Mouse (Mus musculus) CH12.LX (cell line): ENCODE data around the gene Fam71e2. TPM values are rescaled to one million over a fixed set of nuclear protein-coding genes. Genes with fewer than 3 reads are reported as not detected.

Experiments
- DNase-seq: peaks from one replicate; pipeline ENCODE4 v3.0.0-alpha.2; 2013; ENCODE audit errors: extremely low read depth
- H3K27ac ChIP-seq: 2 replicates; pipeline ENCODE4 v1.5.1; 2012; ENCODE audit warnings: low read depth, mild to moderate bottlenecking, control low read depth, moderate library complexity; ENCODE audit not compliant: insufficient read depth
- H3K27me3 ChIP-seq: replicated peaks from 2 replicates; pipeline ENCODE3; 2012; ENCODE audit warnings: inconsistent platforms
- H3K36me3 ChIP-seq, 2 experiments: replicated peaks in 1 of 2; 2 replicates each; pipeline versions ENCODE3 to v1.6.1; 2012; ENCODE audit warnings: inconsistent platforms in 1 of 2, low read length in 1 of 2, mild to moderate bottlenecking in 1 of 2, mixed read lengths in 1 of 2, moderate library complexity in 1 of 2; ENCODE audit not compliant: control insufficient read depth in 1 of 2, insufficient read depth in 1 of 2
- H3K4me1 ChIP-seq, 2 experiments: 2 replicates each; pipeline ENCODE4 v1.6.1; 2012; ENCODE audit warnings: inconsistent platforms in 1 of 2, moderate library complexity in 1 of 2; ENCODE audit not compliant: insufficient read depth in 2 of 2, control insufficient read depth in 1 of 2
- H3K4me2 ChIP-seq: 2 replicates; pipeline ENCODE4 v1.6.1; 2012; ENCODE audit warnings: low read depth, mild to moderate bottlenecking, control low read depth; ENCODE audit not compliant: poor library complexity, insufficient read depth, severe bottlenecking
- H3K4me3 ChIP-seq, 3 experiments: fragments of 150-350 bp in 1 of 3; sonication (generic) in 1 of 3; replicated peaks in 1 of 3; 2 replicates each; pipeline versions ENCODE3 to v1.5.1; 2011 to 2012; ENCODE audit warnings: low read depth in 2 of 3, low read length in 2 of 3, mild to moderate bottlenecking in 2 of 3, moderate library complexity in 2 of 3, control low read depth in 1 of 3, improper control_type of control experiment in 1 of 3, inconsistent platforms in 1 of 3, mixed read lengths in 1 of 3; ENCODE audit not compliant: poor library complexity in 1 of 3
- H3K79me2 ChIP-seq: replicated peaks from 2 replicates; pipeline ENCODE4 v1.6.1; 2012; ENCODE audit warnings: mild to moderate bottlenecking, moderate library complexity; ENCODE audit not compliant: control insufficient read depth, poor library complexity, insufficient read depth, severe bottlenecking; ENCODE audit errors: extremely low read depth
- H3K9ac ChIP-seq: 2 replicates; pipeline ENCODE4 v1.6.1; 2012; ENCODE audit warnings: low read depth, mild to moderate bottlenecking, control low read depth, moderate library complexity; ENCODE audit not compliant: insufficient read depth
- H3K9me3 ChIP-seq: replicated peaks from 2 replicates; pipeline ENCODE3; 2012; ENCODE audit warnings: low read length, inconsistent platforms, mixed read lengths
- CHD1 ChIP-seq: IDR thresholded peaks from 2 replicates; pipeline ENCODE4 v1.6.1; 2012; ENCODE audit warnings: low read depth, low read length, improper control_type of control experiment, inconsistent platforms
- CHD2 ChIP-seq: IDR thresholded peaks from 2 replicates; pipeline ENCODE4 v1.6.1; 2011; ENCODE audit warnings: low read length, improper control_type of control experiment
- E2F4 ChIP-seq: IDR thresholded peaks from 2 replicates; pipeline ENCODE4 v1.6.1; 2011; ENCODE audit warnings: low read depth, low read length, improper control_type of control experiment; ENCODE audit not compliant: insufficient replicate concordance
- ELF1 ChIP-seq: IDR thresholded peaks from 2 replicates; pipeline ENCODE4 v1.6.1; 2014; ENCODE audit warnings: low read depth, mild to moderate bottlenecking, inconsistent platforms, low read length, improper control_type of control experiment
- ETS1 ChIP-seq: conservative IDR thresholded peaks from 2 replicates; pipeline ENCODE4 v1.6.1; 2012; ENCODE audit warnings: low read depth, mild to moderate bottlenecking, inconsistent platforms, low read length, improper control_type of control experiment, moderate library complexity
- GABPA ChIP-seq: IDR thresholded peaks from 2 replicates; pipeline ENCODE4 v1.6.1; 2012; ENCODE audit warnings: low read depth, low read length, improper control_type of control experiment, inconsistent platforms; ENCODE audit not compliant: insufficient replicate concordance
- HCFC1 ChIP-seq: IDR thresholded peaks from 2 replicates; pipeline ENCODE4 v1.6.1; 2012; ENCODE audit warnings: low read depth, mild to moderate bottlenecking, inconsistent platforms, low read length, improper control_type of control experiment
- JUND ChIP-seq: conservative IDR thresholded peaks from 2 replicates; pipeline ENCODE4 v1.6.1; 2011; ENCODE audit warnings: low read depth, low read length, improper control_type of control experiment
- MAFK ChIP-seq: IDR thresholded peaks from 2 replicates; pipeline ENCODE4 v1.6.1; 2011; ENCODE audit warnings: low read length, improper control_type of control experiment; ENCODE audit not compliant: insufficient replicate concordance
- MAX ChIP-seq: IDR thresholded peaks from 2 replicates; pipeline ENCODE4 v1.6.1; 2011; ENCODE audit warnings: low read length, improper control_type of control experiment
- MEF2A ChIP-seq: IDR thresholded peaks from 2 replicates; pipeline ENCODE4 v1.6.1; 2014; ENCODE audit warnings: low read depth, mild to moderate bottlenecking, inconsistent platforms, low read length, improper control_type of control experiment, borderline replicate concordance
- NELFE ChIP-seq: IDR thresholded peaks from 2 replicates; pipeline ENCODE4 v1.6.1; 2011; ENCODE audit warnings: low read depth, low read length, improper control_type of control experiment
- RAD21 ChIP-seq: IDR thresholded peaks from 2 replicates; pipeline ENCODE4 v1.6.1; 2011; ENCODE audit warnings: low read depth, mild to moderate bottlenecking, low read length, improper control_type of control experiment, moderate library complexity
- RCOR1 ChIP-seq: conservative IDR thresholded peaks from 2 replicates; pipeline ENCODE4 v1.6.1; 2012; ENCODE audit warnings: low read depth, mild to moderate bottlenecking, inconsistent platforms, low read length, improper control_type of control experiment
- SMC3 ChIP-seq: IDR thresholded peaks from 2 replicates; pipeline ENCODE4 v1.6.1; 2011; ENCODE audit warnings: low read depth, low read length, improper control_type of control experiment
- TBP ChIP-seq: conservative IDR thresholded peaks from 2 replicates; pipeline ENCODE4 v1.6.1; 2011; ENCODE audit warnings: low read depth, low read length, improper control_type of control experiment
- TCF12 ChIP-seq: IDR thresholded peaks from 2 replicates; pipeline ENCODE4 v1.6.1; 2014; ENCODE audit warnings: low read depth, mild to moderate bottlenecking, inconsistent platforms, low read length, improper control_type of control experiment
- USF1 ChIP-seq: IDR thresholded peaks from 2 replicates; pipeline ENCODE4 v1.6.1; 2014; ENCODE audit warnings: low read depth, mild to moderate bottlenecking, inconsistent platforms, low read length, improper control_type of control experiment
- USF2 ChIP-seq: conservative IDR thresholded peaks from 2 replicates; pipeline ENCODE4 v1.6.1; 2011; ENCODE audit warnings: low read depth, low read length, improper control_type of control experiment
- ZC3H11A ChIP-seq: IDR thresholded peaks from 2 replicates; pipeline ENCODE4 v1.6.1; 2012; ENCODE audit warnings: low read depth, mild to moderate bottlenecking, inconsistent platforms, low read length, improper control_type of control experiment
- ZNF384 ChIP-seq: IDR thresholded peaks from 2 replicates; pipeline ENCODE4 v1.6.1; 2012; ENCODE audit warnings: low read depth, low read length, improper control_type of control experiment, inconsistent platforms
- dilution Hi-C: fragments of 300-500 bp; cut with MboI; formaldehyde crosslinking; loops from 2 replicates; pipeline ENCODE4 v1.14.3; 2020; ENCODE audit warnings: low sequenced_read_pairs; ENCODE audit not compliant: extremely low pct_unique_long_range_greater_than_20kb, extremely low pct_ligation_motif_present
- in situ Hi-C: fragments of 300-500 bp; cut with MboI; formaldehyde crosslinking; loops from 3 replicates; pipeline ENCODE4 v1.14.3; 2019; ENCODE audit warnings: low sequenced_read_pairs, low pct_ligation_motif_present, low pct_unique_long_range_greater_than_20kb, mixed read lengths
- polyA plus RNA-seq: library from polyadenylated mRNA; unstranded; fragments of >175 nt; gene quantifications from 2 replicates; pipeline ENCODE4 v1.2.1, GENCODE M21; 2012; ENCODE audit warnings: low read depth; ENCODE audit not compliant: insufficient read length
- total RNA-seq, 2 experiments: library from RNA; depleted of rRNA; stranded (reverse); fragments of 300-350 nt in 1 of 2; fragments of >200 nt in 1 of 2; gene quantifications; 2 replicates each; pipeline ENCODE4 v1.2.3; 2012 to 2014

Gene Fam71e2
- total and polyA plus RNA-seq, 3 experiments = not detected

GRCm38 (mm10) chr7:4725169-4725568 is 45.9 kb downstream of the Fam71e2 start, which contains the start of gene Tmem150b:
Gene Tmem150b (minus strand): TSS chr7:4725249.
- Histone ChIP-seq H3K9ac (no peak within 1 kb of the TSS), H3K4me3 (no peak within 1 kb of the TSS), H3K9me3 (no peaks in the 10 kb centered on the region), H3K27me3 (no peaks in the 10 kb centered on the region), H3K27ac (no peak within 1 kb of the TSS), H3K4me2 (no peak within 1 kb of the TSS), H3K36me3 (no peaks in the 10 kb centered on the region), H3K4me1 (peaks cover 0 to 18% of the 10 kb centered on the region in 2 experiments; a peak in 2 of 4 replicates), H3K79me2 (no peaks in the 10 kb centered on the region)
- no peak for DNase-seq
- in situ Hi-C loops = no loop called here
- dilution Hi-C loops = no loop called here
- TF ChIP-seq JUND (no peak), CHD2 (no peak), CHD1 (no peak), ZC3H11A (no peak), TCF12 (no peak), E2F4 (no peak), MAX (no peak), HCFC1 (no peak), TBP (no peak), NELFE (no peak), RAD21 (no peak), USF1 (no peak)

GRCm38 (mm10) chr7:4724359-4724758 is 46.7 kb downstream of the Fam71e2 start:
- Histone ChIP-seq H3K4me1 (peaks cover 0 to 25% of the 10 kb centered on the region in 2 experiments; a peak in 2 of 4 replicates), H3K9me3 (no peaks in the 10 kb centered on the region), H3K79me2 (no peaks in the 10 kb centered on the region), H3K4me3 (no peak overlapping the region), H3K36me3 (no peaks in the 10 kb centered on the region), H3K27me3 (no peaks in the 10 kb centered on the region), H3K4me2 (no peak overlapping the region), H3K9ac (no peak overlapping the region), H3K27ac (no peak overlapping the region)
- TF ChIP-seq USF2 = no peak
- no peak for TF ChIP-seq MAFK
- TF ChIP-seq GABPA = no peak
- TF ChIP-seq USF1 = no peak
- TF ChIP-seq ETS1 = no peak
- no peak for TF ChIP-seq SMC3
- TF ChIP-seq E2F4 = no peak
- no peak for TF ChIP-seq MEF2A
- no peak for TF ChIP-seq RCOR1
- no peak for TF ChIP-seq ZNF384
- TF ChIP-seq TBP = no peak
- TF ChIP-seq ELF1 = no peak
- dilution Hi-C loops (no loop called here), in situ Hi-C loops (no loop called here)
- DNase-seq = no peak
